Mouse (Mus musculus) adrenal gland, adult 18-20 months (tissue): ENCODE results near the gene Fem1a. TPM values are rescaled to one million over a fixed set of nuclear protein-coding genes. Genes with fewer than 3 reads are reported as not detected.
A peak's percentile ranks its signal among the peaks of the same experiment; 100 is the strongest.

Experiments used
- DNase-seq, 2 experiments: peaks; one replicate each; pipeline ENCODE4 v3.0.0; 2021 to 2022; ENCODE audit warnings: low spot score in 2 of 2
- total RNA-seq, 2 experiments: library from RNA; stranded (reverse); gene quantifications; 1 replicate in 1 of 2; 2 replicates in 1 of 2; pipeline ENCODE4 v1.2.3; 2021

Fem1a gene
- total RNA-seq, 2 experiments from 2014 or later: 29.2 to 30.2 TPM

GRCm38 (mm10) chr17:56276643-56277566 is 20.3 kb downstream of the Fem1a start, which contains the start of gene Ticam1:
TSS of gene Ticam1 (minus strand) at chr17:56276786.
- DNase-seq: peak; percentile 76

DNA sequence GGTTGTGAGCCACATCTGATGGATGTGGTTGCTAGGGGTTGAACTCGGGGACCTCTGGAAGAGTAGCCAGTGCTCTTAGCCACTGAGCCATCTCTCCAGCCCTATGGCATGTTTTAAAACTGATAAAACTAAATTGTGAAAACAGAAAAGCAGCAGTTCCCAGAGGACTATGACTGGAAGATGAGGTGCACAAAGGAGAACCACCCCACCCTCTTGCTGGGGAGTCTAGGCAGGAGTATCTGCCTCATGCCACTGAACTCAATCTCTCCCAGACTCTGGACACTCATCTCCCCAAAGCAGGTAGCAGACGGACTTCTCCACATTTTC is 20.9 kb downstream of the Fem1a start:
- DNase-seq: no peak

DNA sequence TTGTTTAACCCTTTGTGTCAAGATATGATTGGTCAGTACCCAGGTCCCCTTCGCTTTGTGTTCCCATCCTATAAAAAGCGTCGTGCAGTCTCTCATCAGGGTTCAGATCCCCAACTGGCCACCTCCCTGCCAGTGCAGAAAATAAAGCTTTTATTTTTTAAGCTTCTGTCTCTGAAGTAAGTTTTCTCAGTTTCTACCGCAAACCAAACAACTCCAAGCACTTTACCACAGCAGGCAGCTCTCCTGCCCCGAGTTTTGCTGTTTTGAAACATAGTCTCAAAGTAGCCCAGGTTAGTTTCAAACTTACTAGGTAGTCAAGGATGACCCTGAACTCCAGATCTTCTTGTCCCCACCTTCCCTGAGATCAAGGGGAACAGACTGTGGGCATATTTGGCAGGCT is 21.7 kb downstream of the Fem1a start:
- no peak for DNase-seq

DNA sequence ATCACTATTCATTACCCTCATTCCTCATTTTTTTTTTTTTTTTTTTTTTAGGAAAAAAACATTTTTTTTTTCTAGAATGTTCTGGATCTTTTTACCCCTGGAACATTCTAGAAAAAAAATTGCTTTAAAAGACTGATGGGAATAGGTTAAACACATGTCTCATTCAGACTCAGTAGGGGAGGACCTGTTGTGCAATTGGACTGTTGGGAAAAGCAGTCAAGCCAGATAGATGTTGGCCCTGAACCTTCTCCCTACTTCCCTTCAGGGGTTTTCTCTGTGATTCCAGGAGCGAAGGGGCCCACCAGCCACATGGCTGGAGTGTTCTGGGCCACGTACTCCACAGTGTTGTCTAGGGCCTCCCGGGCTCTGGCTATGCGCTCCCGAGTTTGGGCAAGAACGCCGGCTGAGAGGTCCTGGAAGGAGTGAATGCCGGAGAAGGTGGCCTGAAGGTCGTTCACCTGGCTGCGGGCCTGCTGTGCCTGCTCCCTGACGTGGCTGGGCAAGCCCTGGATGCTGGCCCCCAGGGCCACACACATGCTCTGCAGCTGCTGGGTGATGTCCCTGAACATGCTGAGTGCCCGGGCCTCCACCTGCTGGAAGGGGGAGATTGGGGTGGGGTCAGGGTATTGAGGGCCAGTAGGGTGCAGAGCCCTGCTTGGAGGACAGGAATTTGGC is 23.0 kb downstream of the Fem1a start:
- DNase-seq: no peak

DNA sequence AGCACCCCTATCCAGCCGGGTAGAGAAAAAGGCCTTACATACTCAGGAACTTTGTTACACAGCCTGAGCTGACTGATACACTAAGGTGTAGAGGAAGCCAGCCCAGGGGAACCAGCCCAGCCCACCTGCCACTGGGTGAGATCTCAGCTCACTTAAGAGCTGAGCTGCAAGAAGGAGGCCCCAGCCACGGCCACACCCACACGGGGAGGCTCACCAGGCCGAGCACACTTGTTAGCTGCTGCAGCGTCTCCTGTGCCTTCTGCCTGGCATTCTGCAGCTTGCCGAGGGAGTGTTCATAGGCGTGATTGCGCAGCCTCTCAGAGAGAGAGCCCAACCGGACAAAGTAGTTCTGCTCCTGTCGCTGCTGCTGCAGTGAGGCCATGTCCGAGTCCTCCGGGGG is 24.6 kb downstream of the Fem1a start:
- no peak for DNase-seq

- no peak for DNase-seq
Observed at GRCm38 (mm10) chr17:56282802-56283201, 26.2 kb downstream of the Fem1a start.

DNA sequence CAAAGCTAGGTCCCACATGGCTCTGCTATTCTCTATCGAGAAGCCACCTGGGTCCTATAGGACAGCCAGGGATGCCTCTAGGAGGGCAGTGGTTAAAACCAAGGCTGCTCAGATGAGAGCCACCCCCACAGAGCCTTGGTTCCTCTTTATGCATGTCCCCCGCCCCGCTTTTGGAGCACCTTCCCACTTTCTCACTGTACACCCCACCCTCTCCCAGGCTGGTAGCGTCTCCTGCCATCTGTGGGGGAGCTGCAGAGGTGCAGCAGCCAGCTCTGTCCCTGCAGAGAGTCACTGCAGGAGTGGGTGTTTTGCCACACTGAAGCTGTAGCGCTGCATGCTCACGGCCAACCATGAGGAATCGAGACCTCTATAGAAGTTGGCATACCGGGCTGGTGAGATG is 26.7 kb downstream of the Fem1a start:
- no peak for DNase-seq

DNA sequence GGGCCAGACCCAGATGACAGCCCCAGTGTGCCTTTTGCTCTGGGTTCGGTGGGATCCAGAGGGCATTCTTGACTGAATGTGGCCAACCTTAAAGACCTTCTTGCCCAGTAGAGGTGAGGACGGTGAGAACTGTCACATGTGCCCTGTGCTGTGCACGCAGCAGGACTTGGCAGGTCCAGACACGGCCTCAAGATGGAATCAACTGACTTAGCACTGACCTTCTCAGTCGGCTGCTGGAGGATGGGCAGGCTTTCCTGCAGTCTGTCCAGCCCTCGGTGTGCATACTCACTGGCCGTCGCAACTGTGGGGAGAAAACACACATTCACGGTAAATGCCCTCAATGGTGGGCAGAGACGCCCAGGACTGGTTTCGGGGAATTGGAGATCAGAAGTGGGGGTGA is 29.4 kb downstream of the Fem1a start:
- no peak for DNase-seq

GRCm38 (mm10) chr17:56287830-56288229 is 31.2 kb downstream of the Fem1a start:
- peak in 1 of 2 experiments; percentile 63 for DNase-seq

DNA sequence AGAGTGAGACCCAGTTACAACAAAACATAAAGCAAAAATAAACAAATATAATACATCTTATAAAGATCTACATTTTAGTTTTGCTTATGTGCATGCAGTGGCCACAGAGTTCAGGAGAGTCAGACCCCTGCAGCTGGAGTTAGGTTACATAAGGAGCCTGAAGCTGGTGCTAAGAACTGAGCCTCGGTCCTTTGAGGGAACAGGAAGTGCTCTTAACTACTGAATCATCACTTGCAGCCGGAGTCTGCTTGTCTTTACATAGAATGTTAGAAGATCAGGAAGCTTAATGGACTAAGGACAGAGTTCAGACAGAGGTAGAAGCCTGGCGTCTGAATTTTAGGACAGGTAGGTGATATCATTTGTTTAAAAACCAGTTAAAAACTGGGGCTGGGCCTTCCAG is 32.3 kb downstream of the Fem1a start:
- no peak for DNase-seq

GRCm38 (mm10) chr17:56289371-56290331 is 33.0 kb downstream of the Fem1a start:
- peak; percentile 52 to 56 for DNase-seq

GRCm38 (mm10) chr17:56290388-56291170 is 34.0 kb downstream of the Fem1a start:
- DNase-seq: peak; percentile 99

DNA sequence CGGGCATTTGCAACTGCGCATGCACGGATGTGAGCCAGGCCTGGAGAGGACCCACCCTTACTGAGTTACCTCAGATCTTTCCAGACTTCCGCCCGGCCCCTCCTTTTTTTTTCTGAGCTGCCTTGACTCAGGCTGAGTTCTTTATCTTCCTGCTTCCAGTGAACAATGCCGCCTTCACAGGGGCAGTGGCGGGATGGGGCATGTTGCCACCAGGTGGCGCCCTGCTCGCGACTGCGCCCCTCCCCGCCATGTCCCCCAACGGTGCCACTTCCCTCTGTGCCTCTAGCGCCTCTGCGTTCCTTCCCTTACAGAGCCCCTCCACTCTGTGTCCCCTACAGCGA is 34.5 kb downstream of the Fem1a start:
- peak; percentile 88 to 89 for DNase-seq

- DNase-seq: no peak
Observed at GRCm38 (mm10) chr17:56291826-56292475, 35.3 kb downstream of the Fem1a start.

DNA sequence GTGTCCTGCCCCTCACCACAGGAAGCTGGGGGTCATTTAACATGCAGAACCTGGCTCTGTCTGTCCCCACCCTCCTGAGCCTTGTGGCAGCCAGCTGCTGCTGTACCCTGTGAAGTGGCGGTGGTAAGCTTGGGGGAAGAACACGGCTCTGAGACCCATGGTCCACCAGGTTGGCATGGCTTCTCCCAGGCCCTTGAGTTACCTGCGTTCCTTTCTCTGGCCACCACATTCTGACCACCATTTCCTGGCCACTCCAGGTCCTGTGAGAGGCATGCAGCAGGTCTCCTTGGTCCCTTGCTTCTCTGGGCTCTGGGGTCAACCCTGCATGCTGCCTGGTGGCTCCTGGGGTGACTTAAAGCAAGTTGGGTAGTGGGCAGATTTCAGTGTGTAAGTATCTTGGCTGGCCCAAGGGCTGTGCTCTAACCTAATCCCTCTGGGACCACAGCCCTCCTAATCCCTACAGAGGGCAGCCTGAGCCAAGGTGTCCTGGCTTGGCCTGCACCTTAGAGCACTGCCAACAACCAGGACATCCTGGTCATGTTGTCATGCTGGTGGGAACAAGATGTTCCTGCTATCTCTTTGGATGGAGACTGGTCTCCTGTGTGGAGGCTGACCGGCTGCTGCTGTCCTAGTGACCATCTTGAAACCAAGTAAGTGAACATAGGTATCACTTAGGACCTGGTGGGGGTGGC is 36.1 kb downstream of the Fem1a start, which contains the start of gene Plin3:
Gene Plin3, minus strand, starts transcription at position 343 of the 692 bp plus-strand sequence.
- no peak for DNase-seq

DNA sequence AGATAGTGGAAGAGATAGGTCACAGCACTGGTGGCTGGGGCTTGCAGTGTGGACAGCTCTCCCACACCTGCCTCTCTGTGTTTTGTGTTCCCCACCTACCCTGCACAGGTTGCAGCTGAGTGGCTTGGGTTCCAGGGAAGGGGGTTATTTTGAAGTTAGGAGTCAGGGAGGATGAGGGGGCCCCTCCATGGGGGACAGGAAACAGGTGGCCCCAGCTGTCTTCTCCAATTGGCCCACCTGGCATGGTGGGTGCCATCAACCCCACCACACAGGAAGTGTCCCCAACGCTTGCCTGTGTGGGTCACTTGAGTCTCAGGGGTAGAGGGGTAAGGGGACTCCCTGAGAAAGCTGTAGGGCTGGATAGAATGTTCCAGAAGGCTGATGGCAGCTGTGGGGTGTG is 36.7 kb downstream of the Fem1a start:
- DNase-seq: no peak

GRCm38 (mm10) chr17:56294241-56294640 is 37.6 kb downstream of the Fem1a start:
- no peak for DNase-seq

GRCm38 (mm10) chr17:56296201-56296600 is 39.6 kb downstream of the Fem1a start:
- DNase-seq: no peak

GRCm38 (mm10) chr17:56298238-56298637 is 41.6 kb downstream of the Fem1a start:
- DNase-seq: no peak
